Mouse (Mus musculus) myocyte (in vitro differentiated cells): ENCODE measurements at regions not wholly inside any gene's neighbourhood (a gene's known extent, or its start where the extent isn't known, plus 50 kb on each side); places are given as distances from the start of the nearest gene placed in this dataset.

Experiments used
- E2F4 ChIP-seq: IDR thresholded peaks from one replicate; pipeline ENCODE4 v1.6.1; 2011; ENCODE audit warnings: mild to moderate bottlenecking, control low read depth, moderate library complexity; ENCODE audit not compliant: insufficient read depth
- MAX ChIP-seq: IDR thresholded peaks from one replicate; pipeline ENCODE4 v1.6.1; 2011; ENCODE audit warnings: low read depth, mild to moderate bottlenecking, control low read depth
- MYOD1 ChIP-seq, 3 experiments: IDR thresholded peaks; one replicate each; pipeline ENCODE4 v1.6.1; 2011; ENCODE audit warnings: control low read depth in 2 of 3, low read depth in 2 of 3, mild to moderate bottlenecking in 2 of 3, moderate library complexity in 1 of 3; ENCODE audit not compliant: insufficient read length in 2 of 3, control insufficient read depth in 1 of 3
- MYOG ChIP-seq, 3 experiments: IDR thresholded peaks; one replicate each; pipeline ENCODE4 v1.6.1; 2011; ENCODE audit warnings: control low read depth in 2 of 3, low read depth in 2 of 3, mild to moderate bottlenecking in 2 of 3; ENCODE audit not compliant: insufficient read length in 2 of 3, control insufficient read depth in 1 of 3, insufficient read depth in 1 of 3
- POLR2A ChIP-seq: IDR thresholded peaks from one replicate; pipeline ENCODE4 v1.6.1; 2011; ENCODE audit warnings: low read depth, mild to moderate bottlenecking, control low read depth, moderate library complexity; ENCODE audit not compliant: insufficient read length
- POLR2AphosphoS2 ChIP-seq: IDR thresholded peaks from one replicate; pipeline ENCODE4 v1.6.1; 2011; ENCODE audit warnings: low read depth, control low read depth; ENCODE audit not compliant: insufficient read length
- TCF12 ChIP-seq: IDR thresholded peaks from one replicate; pipeline ENCODE4 v1.6.1; 2011; ENCODE audit warnings: mild to moderate bottlenecking, control low read depth; ENCODE audit not compliant: poor library complexity, insufficient read depth, severe bottlenecking
- TCF3 ChIP-seq: IDR thresholded peaks from one replicate; pipeline ENCODE4 v1.6.1; 2011; ENCODE audit warnings: low read depth, control low read depth; ENCODE audit not compliant: insufficient read length
- USF1 ChIP-seq: IDR thresholded peaks from one replicate; pipeline ENCODE4 v1.6.1; 2011; ENCODE audit warnings: low read depth, mild to moderate bottlenecking, control low read depth, moderate library complexity

DNA sequence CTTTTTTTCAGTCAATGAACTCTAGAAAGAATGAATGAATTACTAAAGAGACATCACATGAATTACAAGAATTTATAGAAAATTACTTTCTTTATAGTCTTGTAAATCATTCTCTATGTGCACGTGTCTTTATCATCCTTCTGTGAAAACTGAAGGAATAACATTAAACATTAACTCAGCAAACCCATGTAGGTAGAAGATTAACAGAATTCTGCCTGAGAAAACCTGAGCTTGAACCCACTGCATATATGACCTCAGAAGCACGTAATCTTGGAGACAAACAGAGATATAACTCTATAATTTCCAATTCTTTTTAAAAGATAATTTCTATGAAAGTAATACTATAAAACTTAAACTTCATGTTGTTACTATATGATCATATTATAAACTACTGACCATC lies 374.0 kb upstream of the Xrcc4 start:
- no peak for TF ChIP-seq POLR2A
- no peak for TF ChIP-seq MAX
- TF ChIP-seq MYOG (IDR thresholded peaks at IDR 0.05; ENCODE audit: control insufficient read depth in 1 of 3, insufficient read depth in 1 of 3, insufficient read length in 2 of 3, low read depth in 2 of 3), result no peak
- TF ChIP-seq USF1, result no peak
- TF ChIP-seq POLR2AphosphoS2, result no peak
- no peak for TF ChIP-seq TCF12
- no peak for TF ChIP-seq TCF3
- TF ChIP-seq E2F4, result no peak
- TF ChIP-seq MYOD1 (IDR thresholded peaks at IDR 0.05; ENCODE audit: control insufficient read depth in 1 of 3, insufficient read length in 2 of 3, low read depth in 2 of 3), result no peak
